Mouse (Mus musculus) cerebellum, adult 2 months (tissue): ENCODE results near the gene Ric8b.

Experiments
- CTCF ChIP-seq: fragments of 200-500 bp; IDR thresholded peaks from 2 replicates; pipeline ENCODE4 v1.5.1; 2011; ENCODE audit warnings: low read depth, mild to moderate bottlenecking, control low read depth, low read length, moderate library complexity, borderline replicate concordance; ENCODE audit not compliant: insufficient read depth
- POLR2A ChIP-seq: fragments of 200-500 bp; IDR thresholded peaks from 2 replicates; pipeline ENCODE4 v1.6.1; 2011; ENCODE audit warnings: low read length, control low read depth, borderline replicate concordance; ENCODE audit not compliant: insufficient read depth

DNA sequence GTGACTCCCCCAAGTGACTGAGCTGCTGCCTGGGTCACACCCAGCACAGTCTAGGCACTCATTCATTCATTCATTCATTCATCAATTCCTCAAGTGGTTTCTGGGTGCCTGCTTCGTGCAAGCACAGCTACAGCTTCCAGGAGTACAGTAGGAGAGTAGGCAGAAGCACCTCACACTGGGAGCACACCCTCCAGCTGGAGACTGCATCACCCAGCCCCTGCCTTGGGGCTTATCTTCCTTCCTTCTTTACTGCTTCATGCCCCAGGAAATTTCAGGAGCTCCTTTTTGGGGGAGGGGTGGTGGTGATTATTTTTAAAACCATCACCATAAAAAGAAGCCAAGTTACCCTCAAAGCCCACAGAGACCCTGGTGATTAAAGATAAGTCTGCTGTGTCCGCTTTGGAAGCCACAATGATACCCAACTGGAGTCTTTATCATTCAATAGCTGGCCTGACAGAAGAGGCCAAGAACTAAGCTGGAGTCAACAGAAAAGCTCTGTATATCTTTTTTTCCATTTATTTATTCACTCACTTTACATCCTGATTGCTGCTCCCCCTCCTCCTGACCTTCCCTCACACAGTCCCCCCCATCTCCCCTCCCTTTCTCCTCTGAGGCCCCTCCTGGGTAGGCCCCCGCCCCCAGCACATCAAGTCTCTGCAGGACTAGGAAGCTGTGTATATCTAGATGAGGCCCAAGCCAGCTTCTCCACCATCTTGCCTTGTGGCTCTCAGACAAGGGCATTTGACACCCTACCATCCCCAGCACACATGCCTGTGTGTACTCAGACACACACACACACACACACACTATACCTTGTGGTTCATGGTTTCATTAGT, 19.1 kb upstream of the Ric8b start:
- TF ChIP-seq CTCF = no peak
- TF ChIP-seq POLR2A = no peak
